Mouse (Mus musculus): ENCODE results near the gene Sorbs2.

Sorbs2 gene

DNA sequence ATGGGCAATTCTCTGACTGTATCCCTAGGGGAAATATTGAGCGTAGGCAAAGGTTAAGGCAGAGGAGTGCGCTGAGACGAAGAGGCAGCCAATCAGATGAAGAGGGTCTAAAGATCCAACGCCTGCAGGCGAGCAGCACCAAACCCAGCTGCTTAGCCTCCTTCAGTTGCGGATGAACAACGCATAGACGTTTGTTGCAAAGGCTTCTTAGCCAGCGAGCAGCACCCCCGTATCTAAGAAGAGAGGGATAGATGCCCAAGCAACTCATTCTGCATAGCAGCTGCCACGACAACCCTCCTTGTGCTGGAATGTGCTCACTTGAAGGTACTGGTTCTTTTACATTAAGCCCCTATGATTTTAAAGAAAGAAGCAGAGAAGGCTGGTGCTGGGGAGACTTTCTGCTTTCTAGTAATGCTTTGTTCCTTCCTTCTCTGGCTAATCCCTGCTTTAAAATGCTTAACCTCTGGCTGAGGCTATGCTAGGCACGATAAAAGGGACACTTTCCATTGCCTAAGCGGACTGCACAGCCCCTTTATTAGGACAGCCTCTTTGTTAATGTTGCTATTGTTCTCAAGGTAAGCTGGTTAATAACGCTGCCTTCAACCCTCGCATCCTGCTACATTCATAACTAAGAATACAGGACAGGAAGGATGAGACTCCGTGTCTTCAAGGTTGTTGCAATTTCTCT, at the start of gene Sorbs2:
TSS of gene Sorbs2 (plus strand) at position 155 of the 688 bp plus-strand sequence.
- peak; percentile 50 for DNase-seq

DNA sequence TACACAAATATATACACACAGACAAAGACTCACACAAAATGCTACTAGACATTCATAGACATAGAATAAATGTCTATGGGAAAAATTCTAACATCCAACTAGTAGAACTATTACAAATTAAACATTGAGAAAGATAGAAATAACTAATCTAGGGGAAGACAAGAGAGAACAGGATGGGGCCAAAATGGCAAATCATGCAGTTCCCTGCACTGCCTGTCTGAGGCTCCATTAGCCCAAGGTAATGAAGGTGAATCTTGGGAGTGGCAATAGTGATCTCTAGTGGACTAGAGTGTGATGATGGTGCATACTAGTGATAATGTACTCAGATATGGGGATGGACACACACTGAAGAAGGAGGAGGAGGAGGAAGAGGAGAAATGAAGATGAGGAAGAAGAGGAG, 49.7 kb upstream of the Sorbs2 start:
- DNase-seq, result no peak

DNA sequence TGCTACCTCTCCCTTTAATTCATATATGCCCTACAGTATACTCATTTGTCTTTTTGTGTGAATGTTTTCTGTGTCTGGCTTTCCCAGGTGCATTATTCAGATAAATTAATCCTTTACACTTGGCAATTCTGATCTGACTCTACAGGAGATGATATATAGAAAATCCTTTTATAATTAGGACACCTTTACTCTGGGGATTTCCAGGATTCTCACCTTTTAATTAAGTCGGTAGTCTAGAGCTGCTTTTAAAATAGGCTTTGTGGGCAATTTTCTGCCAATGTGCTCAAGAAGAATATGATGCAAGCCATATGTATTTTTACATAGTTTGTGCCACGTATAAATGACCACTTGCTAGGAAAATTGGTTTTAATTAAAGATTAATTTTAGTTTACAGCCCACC, 38.6 kb upstream of the Sorbs2 start:
- no peak for DNase-seq

DNA sequence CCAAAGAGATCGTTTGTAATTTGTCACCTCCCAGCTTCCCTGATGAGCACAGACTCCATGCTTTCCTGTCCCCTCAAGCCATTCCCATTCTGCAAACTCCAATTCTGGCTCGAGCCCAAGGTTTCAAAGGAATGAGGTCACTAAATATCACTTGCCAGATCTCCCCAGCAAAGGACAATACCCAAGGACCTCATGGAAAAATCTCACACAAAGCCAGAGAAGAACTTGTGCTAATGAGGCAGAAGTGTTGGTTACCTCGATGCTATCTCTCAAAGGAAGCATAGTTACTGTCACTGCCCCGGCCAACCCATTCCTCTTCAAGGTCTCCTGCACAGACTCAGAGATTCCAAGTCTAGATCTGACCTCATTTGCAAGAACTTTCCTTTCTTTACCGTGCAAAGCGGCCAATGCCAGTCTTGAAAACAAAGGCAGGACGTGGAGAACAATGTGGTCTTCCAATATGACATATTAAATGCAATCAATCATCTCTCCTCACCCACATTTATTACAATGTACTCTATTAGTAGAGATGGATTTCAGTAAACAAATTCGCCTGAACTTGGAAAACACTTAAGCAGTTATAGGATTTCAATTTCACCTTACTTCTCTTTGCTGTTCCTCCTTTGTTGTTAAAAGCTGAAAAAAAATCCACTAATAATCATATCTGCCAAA, 37.9 kb upstream of the Sorbs2 start:
- no peak for DNase-seq

DNA sequence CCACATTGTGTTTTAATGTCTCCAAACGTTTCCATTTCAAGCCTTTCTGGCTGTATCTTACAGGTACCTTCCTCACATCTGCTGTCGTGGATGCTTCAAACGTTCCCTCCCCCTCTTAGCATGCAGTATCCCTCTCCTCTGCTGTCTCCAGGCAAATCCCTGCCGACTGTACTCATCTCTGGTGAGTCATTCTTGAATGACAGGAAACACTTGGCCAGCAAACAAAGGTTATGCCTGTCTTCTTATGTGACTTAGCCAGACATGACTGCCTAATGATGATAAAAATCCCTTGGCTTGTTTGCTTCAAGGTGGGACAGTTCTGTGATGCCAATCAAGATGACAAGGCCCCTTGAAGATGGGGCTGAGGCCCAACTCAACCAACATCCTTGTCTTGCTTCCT, 26.7 kb upstream of the Sorbs2 start:
- DNase-seq, result no peak

DNA sequence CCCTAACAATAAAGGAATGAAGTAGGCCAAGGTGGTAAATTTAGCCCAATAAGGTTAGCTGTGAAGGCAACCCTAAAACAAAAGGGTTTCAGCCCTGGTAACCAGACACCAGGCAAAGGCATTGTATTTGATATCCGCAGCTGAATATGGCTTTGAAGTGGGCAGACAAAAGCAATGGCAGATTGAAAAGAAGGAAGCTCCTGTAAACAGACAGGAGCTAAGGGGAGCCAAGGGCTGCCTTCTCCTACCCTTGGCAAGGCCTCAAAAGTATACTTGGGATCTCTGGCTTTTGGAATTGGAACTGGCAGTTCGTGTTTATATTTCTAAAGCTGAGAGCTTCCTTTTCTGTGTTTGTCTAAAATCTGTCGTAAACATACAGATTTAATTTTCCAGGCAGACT, 21.3 kb upstream of the Sorbs2 start:
- DNase-seq, result no peak

DNA sequence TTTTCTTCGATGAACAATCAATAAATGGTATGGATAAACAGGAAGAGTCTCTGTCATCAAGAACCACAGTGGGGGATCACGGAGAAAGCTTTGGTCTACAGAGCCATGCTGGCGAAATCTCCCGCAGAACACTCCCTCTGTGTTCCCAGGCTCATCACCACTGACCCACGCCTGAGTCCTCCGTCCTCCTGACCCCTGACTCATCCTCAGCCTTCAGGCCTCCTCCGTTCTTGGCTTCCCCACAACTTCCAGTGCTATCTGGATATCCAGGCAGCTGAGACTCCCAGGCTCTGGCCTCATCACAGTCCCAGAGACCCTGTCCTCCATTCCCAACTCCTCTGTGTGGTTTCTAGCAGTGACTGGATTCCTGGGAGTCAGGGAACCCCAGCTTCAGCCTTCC, 3.6 kb upstream of the Sorbs2 start:
- DNase-seq, result no peak

DNA sequence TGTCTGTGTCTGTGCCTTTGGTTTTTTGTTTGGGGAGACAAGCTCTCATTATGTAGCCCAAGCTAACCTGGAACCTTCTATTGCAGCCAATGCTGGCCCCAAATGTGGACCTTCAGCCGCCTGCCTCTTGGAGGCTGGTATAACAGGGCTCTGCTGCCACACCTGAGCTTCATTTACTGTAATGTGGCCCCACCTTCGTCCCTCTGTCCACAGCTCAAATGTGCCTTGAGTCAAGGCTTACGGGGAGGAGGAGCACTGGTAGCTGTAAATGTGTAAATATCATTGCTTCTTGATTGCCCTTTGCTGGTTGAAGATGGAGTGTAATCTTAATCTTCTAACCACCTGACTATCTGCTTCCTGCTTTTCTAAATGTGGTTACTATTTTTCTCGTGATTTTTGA, 1.2 kb upstream of the Sorbs2 start:
- DNase-seq, result no peak

DNA sequence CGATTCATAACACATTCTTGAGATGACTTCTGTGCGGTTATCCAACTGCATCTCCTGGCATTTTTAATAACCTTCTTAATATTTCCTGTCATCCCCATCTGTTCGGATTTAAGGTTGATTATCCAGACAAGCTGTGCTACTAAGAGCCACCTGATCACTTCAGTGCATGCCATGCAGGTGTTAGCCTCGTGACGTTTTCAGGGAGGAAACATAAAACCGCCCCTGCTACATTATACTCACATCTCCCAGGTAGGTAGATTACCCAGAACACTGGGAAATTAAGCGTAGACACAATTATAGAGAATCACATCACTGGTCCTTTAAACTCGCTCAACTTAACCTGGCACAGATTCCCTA, 333 bp upstream of the Sorbs2 start:
- no peak for DNase-seq

DNA sequence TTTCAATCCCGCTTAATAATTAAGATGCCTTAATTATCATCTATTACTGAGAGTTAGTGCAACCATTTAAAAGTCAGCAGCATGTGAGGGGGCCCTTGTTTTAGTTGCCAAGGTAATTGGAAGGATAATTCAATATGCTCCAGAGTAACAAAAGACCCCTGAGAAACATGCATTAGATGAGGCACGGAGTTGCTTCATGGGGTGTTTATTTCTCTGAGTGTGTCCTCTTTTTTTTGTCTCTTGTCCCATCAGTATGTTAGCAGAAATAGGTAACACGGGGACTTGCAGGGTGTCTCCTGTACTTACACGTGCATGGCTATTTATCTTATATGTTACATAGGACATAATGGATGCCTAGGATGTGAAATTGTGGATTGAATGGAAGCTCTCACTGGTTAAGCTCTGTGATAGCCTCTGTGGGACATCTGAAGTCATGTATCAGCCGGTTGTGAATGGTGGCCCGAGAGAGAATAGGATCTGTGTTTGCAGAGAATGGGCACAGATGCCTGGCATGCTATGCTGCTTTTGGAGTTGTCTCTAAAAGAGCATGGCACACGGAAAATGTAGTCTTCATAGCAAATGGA, 1.0 kb downstream of the Sorbs2 start:
- DNase-seq, result no peak

DNA sequence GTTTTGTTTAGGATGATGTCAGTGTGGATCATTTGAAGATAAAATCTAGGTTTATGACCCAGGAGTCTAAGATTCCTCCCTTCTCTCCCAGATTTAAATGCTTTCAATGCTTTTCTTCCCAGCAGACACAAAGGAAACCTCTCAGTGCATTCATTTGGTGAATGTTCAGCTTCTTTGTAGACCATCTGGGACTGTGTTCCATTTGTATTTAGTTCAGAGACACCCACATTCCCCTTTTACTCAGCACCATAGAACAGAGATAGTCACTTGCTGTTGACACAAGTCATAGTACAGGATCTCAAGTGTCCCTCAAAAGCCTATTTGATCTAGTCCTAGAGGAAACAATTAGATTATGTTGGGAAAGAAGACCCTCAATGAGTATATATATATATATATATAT, 4.8 kb downstream of the Sorbs2 start:
- DNase-seq, result no peak

DNA sequence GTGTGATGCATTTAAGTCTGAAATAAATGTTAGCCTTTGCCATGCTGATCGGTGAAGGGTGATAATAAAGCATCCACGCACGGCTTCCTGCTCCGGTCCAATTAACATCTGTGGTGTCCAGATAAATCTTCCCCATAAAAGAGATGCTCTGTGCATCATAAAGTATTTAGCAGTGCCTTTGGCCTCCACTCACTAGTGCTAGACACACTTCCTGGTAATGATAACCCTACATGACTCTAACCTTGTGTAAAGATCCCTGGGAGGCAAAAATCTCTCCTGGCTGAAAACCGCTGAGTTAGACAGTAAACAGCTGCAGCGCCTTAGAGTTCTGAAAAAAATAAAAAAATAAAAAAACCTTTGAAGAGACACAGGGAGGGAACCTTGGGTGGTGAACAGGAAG, 14.0 kb downstream of the Sorbs2 start:
- DNase-seq, result no peak

DNA sequence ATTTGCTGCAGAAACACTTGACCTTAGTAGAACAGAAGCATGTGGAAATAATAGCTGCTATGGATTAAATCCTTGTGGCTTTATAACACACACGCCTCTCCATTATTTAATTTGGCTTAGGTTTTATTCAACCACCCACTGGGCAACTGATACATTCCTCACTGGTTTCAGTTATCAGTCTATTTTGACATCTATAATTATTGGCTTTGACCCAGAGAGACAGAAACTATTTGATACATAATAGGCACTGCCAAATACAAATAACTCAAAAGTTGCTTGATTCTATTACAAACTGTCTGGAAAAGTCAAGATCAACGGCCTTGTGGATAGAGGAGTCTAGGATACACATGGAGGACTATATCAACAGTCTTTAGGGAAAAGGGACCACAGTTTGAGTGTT, 20.1 kb downstream of the Sorbs2 start:
- no peak for DNase-seq

DNA sequence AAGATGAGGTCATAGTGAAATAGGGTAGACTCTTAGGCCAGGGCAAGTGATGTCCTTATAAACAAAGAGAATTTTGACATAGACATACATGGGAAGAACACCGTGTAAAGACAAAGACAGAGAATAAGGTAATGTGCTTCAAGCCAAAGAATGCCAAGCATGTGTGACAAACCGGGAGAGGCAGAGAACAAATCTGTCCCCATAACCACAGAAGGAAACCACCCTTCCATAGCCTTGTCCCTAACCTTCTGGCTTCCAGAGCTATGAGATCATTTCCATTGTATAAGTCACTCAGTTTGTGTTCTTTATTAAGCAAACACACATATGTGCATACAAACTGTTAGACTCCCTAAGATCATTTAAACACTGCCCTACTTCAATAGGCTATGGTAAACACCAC, 21.3 kb downstream of the Sorbs2 start:
- DNase-seq, result no peak

DNA sequence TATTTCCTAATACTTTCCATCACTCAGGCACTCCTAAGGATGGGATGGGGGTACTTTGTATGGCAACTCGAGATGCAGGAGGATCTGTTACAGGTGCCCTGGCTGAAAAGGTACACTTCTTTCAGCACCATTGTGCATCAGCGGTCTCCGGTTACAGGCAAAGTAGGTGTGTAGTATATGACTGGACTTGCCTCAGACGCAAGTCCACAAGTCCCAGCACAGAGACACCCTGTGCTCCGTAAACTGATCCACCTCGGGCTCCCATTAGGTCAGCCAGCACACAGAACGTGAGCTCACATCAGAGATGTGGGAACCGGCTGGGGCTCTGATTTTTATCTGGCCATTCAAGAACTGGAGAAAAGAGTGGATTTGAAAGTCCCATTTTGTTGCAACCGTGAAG, 29.0 kb downstream of the Sorbs2 start:
- no peak for DNase-seq

DNA sequence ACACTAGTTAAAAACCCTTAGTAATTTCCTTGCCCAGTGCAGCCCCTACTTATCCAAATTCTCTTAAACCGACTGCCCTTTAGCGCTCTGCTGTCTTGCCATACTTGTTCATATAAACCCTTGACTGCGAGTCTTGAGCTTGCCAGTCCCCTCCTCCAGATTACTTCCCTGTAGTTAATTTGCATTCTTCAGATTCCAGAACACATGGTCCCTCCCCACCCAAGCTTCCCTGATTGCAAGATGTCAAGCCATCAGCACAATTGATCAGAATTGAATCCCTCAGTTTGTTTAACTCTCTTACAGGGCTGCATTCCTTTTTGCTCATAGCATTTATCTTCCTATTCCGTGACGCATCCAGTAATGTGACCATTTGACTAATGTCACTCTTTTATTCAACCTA, 32.9 kb downstream of the Sorbs2 start:
- DNase-seq, result no peak

DNA sequence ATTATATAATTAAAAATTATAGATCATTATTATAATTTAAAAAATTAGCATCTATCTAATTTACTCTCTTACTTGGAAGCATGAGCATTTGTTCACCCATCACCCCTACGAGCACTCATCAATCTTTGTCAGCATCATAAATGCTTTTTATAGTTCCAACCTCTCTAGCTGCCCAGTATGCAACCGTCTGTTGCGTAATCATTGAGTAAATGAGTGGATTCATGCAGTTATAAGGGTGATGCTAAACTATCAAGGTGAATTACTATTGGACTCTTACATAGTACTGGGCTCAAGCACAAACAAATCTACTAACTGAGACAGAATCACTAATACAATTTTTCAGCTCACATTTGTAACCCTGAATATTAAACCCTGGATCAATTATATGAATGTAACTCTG, 44.6 kb downstream of the Sorbs2 start:
- DNase-seq, result no peak

DNA sequence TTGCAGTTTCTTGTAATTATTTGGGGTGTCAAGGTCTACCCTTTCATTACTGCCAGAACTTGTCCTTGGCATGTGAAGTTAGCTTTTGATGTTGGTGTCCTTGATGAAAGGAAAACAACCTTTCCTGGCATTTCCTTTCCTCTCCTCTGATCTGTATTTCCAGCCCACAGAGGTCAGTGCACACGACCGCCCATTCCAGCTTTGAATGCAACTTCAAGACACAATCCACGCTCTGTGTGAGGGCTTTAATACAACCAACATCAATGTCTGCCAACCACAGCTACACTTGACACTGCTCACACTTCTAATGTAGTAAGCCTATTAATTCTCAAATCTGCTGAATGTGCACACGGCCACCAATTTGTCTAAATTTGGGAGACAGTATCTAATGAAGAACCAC, 47.0 kb downstream of the Sorbs2 start:
- DNase-seq, result no peak

DNA sequence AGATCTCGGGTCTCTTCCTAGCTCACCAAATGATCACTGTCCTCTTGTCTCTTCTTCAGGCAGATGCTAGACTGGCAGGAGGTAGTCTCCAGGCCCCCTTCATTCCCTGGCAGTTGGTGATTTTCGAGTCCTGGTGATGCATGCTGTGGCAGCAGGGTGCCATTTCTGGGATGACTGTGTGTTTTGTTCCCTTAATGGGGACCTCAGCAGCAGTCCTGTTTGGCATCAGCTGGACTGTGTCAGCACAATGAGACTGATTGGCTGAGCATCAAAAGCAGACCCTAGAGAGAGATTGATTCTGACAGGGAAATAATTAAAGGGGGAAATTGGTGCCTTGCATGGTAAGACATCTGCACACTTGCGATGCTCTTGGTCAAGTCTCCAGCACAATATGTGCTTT, 50.3 kb downstream of the Sorbs2 start:
- no peak for DNase-seq

DNA sequence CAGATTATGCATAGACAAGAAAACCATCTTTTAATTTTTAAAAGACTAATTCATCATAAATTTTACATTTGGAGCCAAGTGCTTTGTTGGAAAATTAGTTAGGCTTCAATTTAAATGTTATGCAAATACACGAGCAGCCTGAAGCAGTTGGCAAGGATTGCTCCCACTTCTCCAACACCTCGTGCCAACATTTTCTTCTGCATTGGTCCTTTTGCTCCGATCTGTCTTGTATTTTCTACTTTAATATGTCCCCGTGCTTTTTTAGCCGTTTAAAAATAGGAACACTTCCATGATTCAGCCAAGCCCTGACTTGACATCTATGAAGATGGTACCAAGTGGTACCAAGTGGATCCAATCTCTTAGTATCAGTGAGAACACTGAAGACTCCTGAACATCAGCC, 50.8 kb downstream of the Sorbs2 start:
- no peak for DNase-seq

DNA sequence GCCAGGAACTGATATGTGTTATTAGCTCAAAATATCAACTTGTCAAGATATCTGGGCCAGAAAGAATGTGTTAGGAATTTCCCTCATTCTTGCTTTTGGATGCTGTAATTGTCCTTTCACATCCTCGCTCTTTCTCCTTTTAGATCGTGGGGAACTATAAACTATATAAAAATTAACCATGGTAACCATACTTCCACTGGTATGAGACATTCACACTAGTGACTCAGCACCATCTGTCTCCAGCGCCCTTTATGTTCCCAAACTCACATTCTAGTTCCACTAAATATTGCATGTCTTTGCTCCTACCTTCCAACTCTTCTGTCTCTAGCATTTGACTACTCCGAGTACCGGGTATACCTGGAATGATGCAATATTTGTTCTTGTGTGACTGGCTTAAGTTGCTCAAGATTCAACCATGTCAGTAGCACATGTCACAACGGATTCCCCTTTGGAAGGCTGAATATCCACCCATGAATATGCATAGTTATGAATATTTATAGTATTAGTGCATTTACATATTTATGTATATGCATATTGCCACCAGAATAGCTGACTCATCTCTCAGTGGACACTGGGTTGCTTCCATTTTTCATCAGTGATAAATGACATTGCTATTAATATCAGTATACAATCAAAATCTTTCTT, 51.7 kb downstream of the Sorbs2 start:
- DNase-seq, result peak; percentile 74

DNA sequence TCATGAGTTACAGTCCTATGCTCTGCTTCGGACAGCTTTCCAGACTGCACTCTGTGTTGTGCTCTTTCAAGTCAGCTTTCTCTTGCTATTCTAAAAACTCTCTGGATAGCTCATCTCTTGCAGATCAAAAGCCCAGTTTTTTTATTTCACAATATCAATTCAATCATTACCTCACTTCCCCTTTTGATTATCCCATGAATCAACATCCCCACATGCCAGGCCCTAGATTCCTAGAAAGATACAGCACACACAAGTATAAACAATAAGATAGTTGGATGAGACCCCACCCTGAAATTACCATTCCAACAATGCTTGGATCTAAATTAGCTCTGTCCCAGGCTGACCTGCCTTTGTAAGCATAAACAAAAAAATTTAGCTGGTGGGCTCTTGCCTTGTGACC, 57.6 kb downstream of the Sorbs2 start:
- no peak for DNase-seq

DNA sequence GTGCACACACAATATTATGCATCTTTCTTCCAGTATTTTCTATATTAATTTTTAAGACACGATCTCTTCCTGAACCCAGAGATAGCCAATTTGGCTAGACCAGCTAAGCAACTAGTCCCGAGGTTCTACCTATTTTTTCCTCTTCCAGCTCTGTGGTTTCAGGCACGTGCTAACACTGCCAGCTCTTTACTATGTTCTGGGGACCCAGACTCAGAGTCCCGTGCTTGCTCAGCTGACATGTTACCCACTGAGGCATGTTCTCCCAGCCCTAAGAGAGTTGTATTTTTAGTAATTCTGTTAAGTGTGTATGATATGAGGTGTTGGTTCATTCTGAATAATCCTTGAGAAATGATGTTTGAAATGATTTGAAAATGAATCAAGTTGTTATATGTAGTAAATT, 62.5 kb downstream of the Sorbs2 start:
- no peak for DNase-seq

Measured in right cerebral cortex, postnatal 25 days (tissue).